Mouse (Mus musculus) stomach, postnatal 0 days (tissue): ENCODE measurements at regions not wholly inside any gene's neighbourhood (a gene's known extent, or its start where the extent isn't known, plus 50 kb on each side); places are given as distances from the start of the nearest gene placed in this dataset.

Experiments used
- CTCF ChIP-seq: IDR thresholded peaks from 2 replicates; pipeline ENCODE4 v1.5.1; 2016; ENCODE audit warnings: antibody characterized with exemption, low read depth, mild to moderate bottlenecking, moderate library complexity
- EP300 ChIP-seq: optimal IDR thresholded peaks from 2 replicates; pipeline ENCODE3; 2016; ENCODE audit warnings: antibody characterized with exemption

GRCm38 (mm10) chr12:50967168-50967810 lies 318.4 kb upstream of the Prkd1 start:
- TF ChIP-seq CTCF (no peak), EP300 (no peak)
